Mouse (Mus musculus): ENCODE results near the gene Hoxd13. TPM values are rescaled to one million over a fixed set of nuclear protein-coding genes. Genes with fewer than 3 reads are reported as not detected.

Hoxd13 gene
- polyA plus RNA-seq, 1 experiment from 2014 or later: not detected

DNA sequence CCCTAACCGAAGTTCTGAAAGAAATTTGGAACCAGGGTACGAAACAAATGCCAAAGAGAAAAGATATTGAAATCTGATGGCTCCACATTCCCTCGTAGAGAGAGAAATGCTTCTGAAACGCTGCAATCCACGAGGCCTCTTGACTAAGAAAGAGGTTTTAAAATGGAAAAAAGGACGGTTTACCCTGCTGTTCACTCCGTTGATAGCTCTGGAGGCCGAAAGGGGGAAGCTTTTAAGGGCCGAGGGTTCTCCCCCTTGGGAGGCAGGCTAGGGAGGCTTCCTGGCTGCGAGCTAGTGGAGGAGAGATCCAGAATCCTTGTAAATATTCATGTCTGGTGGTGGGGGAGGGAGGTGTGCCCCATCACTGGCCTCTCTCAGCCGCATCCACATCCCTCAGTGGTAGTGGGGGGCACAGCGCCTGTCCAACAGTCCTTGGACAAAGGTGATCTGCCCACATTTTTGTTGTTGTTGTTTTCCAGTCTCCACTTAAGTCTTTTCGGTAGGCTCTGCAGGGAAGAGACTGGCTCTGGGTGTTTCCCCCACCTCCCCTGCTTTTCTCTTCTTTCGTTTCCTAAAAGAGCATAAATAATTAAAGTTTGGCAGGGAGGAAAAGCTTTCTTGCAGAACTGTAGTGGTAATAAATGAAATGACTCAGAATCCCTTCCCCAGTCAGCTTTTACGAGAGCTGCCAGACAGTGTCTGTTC lies 10.9 kb downstream of the Hoxd13 start, which contains the start of gene Hoxd11:
Gene Hoxd11, plus strand, starts transcription at position 667 of the 705 bp plus-strand sequence.
- Histone ChIP-seq H3K9me3 (no peaks in the 10 kb centered on the region), H3K27me3 (replicated peaks; ENCODE audit: low read depth, poor library complexity, severe bottlenecking) (peaks cover 100% of the 10 kb centered on the region), H3K4me1 (peaks cover 22% of the 10 kb centered on the region), H3K36me3 (replicated peaks) (no peaks in the 10 kb centered on the region), H3K27ac (replicated peaks) (no peak within 1 kb of the TSS), H3K4me3 (no peak within 1 kb of the TSS)
- DNase-seq (ENCODE audit: low spot score): peak; percentile 38
- WGBS: 2% methylated on average over 15 of the region's 15 CpGs

DNA sequence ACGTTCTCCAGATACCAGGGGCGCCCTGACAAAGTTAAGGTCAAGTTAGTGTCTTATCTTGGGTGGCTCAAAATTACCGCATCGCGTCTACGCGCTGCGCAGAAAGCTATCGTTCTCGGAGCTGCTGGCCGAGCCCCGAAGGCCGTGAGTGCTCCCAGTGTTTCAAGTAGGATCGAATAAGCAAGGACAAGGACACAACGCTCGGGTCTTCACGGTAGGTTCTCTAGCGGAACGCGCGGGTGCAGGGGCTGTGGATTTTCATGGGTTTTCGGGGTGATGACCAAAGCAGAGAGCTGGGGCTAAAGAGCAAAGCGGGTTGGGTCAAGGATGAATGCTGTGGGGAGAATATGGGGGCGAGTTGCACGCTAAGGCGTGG lies 11.5 kb downstream of the Hoxd13 start:
- WGBS: under 1% methylated on average over 26 of the region's 26 CpGs
- peak; percentile 60 for DNase-seq (ENCODE audit: low spot score)
- Histone ChIP-seq H3K27ac (replicated peaks) (no peak overlapping the region), H3K27me3 (replicated peaks; ENCODE audit: low read depth, poor library complexity, severe bottlenecking) (peaks cover 100% of the 10 kb centered on the region), H3K4me3 (no peak overlapping the region), H3K36me3 (replicated peaks) (no peaks in the 10 kb centered on the region), H3K9me3 (no peaks in the 10 kb centered on the region), H3K4me1 (peaks cover 22% of the 10 kb centered on the region)

DNA sequence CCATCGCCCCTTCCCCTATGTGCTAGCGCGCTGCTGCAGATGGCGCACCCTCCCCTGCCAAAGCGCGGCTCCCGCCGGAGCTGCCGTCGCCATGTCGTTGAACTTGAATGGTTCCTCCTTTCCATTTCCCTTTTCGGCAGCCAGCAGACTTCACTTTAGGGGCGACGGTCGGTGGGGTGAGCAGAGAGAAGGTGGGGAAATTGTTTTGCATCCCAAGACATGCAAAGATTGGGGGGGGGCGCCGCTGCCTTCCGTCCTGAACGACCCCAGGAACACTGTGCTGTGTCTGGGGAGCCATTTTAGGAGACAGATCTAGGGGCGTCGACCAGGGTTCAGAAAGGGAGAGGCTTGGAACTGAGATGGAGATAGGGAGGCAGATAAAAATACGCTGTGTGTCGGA lies 11.9 kb downstream of the Hoxd13 start:
- no peak for DNase-seq (ENCODE audit: low spot score)
- Histone ChIP-seq H3K27ac (replicated peaks) (no peak overlapping the region), H3K36me3 (replicated peaks) (no peaks in the 10 kb centered on the region), H3K4me1 (peaks cover 20% of the 10 kb centered on the region), H3K27me3 (replicated peaks; ENCODE audit: low read depth, poor library complexity, severe bottlenecking) (peaks cover 100% of the 10 kb centered on the region), H3K4me3 (no peak overlapping the region), H3K9me3 (no peaks in the 10 kb centered on the region)
- WGBS: under 1% methylated on average over 23 of the region's 23 CpGs

DNA sequence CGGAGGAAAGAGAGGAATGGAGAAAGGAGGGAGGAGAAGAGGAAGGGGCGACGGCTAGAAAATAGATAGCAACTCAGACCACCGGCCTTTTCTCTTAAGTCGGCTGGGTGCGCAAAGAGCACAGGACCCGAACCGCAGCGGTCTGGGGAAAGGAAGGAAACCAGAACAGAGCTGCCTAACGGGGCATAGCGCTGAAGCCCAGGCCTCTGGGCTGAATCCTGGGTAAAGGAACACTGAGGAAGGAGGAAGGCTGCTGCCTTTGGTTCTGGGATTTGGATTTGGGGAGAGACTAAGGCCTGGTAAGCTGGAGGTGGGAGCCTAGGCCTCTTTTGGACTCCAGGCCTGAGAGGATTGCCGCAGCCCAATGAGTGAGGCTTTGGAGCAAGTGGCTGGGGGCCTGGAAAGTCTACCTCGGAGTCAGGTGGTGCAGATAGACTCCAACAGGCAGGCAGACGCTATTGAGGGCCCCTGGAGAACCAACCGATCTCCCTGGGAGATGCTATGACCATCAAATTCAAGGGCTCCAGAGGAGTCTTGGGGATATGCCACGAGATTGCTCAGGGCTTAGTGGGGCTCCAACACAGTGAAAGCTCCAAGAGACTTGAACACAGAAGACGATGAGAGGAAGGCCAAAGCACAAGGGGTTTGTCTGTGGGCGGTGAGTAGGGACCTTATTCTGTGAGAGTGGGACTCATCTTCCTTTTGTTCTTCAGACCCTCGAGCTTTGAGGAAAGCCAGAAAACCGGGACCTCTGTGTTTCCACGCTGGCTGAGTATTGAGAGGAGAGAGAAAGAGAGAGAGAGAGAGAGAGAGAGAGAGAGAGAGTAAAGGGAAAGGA lies 12.7 kb downstream of the Hoxd13 start:
- Histone ChIP-seq H3K36me3 (replicated peaks) (no peaks in the 10 kb centered on the region), H3K27ac (replicated peaks) (no peak overlapping the region), H3K4me1 (peaks cover 17% of the 10 kb centered on the region), H3K27me3 (replicated peaks; ENCODE audit: low read depth, poor library complexity, severe bottlenecking) (peaks cover 100% of the 10 kb centered on the region), H3K9me3 (no peaks in the 10 kb centered on the region), H3K4me3 (no peak overlapping the region)
- WGBS: 1% methylated on average over 21 of the region's 21 CpGs
- DNase-seq (ENCODE audit: low spot score): peak; percentile 43

DNA sequence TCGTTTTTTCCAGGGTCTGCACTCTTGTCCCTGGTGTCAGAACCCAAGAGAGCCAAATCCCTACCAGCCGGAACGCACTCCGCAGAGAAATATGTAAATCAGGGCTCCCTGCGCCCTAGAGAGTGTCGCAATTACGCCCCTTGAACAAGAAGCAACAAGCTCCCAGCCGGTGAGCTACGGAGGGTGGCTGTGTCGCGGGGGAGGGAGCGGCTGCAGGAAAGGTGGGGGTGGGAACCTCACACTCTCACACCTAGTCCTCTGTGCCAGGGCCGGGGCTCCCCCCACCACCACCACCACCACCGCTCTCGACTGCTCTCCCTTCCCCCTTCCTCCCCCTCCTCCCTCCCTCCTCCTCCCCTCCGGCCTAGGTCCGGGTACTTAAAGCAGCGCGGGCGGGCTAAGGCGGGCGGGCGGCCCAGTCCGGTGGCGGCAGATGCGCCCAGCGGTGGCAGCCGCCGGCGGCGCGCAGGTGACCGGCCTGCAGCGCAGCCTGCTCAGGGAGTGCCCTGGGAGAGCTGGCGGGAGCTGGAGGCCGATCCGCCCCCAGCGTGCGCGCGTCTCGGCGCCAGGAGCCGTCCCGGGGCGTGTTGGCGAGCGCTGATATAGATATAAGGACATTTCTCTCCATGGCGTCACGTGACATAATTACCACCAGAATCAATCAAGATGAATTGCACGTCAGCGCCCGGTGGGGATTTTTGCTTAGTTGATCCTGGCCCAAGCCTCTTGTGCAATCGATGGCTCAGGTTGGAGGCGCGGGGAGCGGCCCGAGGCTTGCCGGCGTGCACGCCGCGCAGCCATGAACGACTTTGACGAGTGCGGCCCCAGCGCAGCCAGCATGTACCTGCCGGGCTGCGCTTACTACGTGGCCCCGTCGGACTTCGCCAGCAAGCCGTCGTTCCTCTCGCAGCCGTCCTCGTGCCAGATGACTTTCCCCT lies 13.8 kb downstream of the Hoxd13 start:
- H3K4me1 ChIP-seq: peaks cover 17% of the 10 kb centered on the region
- H3K36me3 ChIP-seq (replicated peaks): no peaks in the 10 kb centered on the region
- H3K9me3 ChIP-seq: no peaks in the 10 kb centered on the region
- H3K4me3 ChIP-seq: peak overlapping the region; percentile 39
- peaks cover 100% of the 10 kb centered on the region for H3K27me3 ChIP-seq (replicated peaks; ENCODE audit: low read depth, poor library complexity, severe bottlenecking)
- H3K27ac ChIP-seq (replicated peaks): no peak overlapping the region
- WGBS: under 1% methylated on average over 78 of the region's 78 CpGs
- DNase-seq (ENCODE audit: low spot score): peak; percentile 68

DNA sequence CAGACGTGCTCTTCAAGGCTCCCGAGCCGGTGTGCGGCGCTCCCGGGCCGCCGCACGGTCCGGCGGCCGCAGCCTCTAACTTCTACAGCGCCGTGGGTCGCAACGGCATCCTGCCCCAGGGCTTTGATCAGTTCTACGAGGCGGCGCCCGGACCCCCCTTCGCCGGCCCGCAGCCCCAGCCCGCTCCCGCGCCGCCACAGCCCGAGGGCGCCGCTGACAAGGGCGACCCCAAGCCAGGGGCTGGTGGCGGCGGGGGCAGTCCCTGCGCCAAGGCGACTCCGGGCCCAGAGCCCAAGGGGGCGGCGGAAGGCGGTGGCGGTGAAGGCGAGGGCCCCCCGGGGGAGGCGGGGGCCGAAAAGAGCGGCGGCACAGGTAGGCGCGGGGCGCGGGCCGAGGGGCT lies 14.7 kb downstream of the Hoxd13 start:
- Histone ChIP-seq H3K27ac (replicated peaks) (no peak overlapping the region), H3K36me3 (replicated peaks) (no peaks in the 10 kb centered on the region), H3K4me3 (peak overlapping the region; percentile 39), H3K27me3 (replicated peaks; ENCODE audit: low read depth, poor library complexity, severe bottlenecking) (peaks cover 100% of the 10 kb centered on the region), H3K9me3 (no peaks in the 10 kb centered on the region), H3K4me1 (peaks cover 17% of the 10 kb centered on the region)
- DNase-seq (ENCODE audit: low spot score): no peak
- under 1% methylated on average over 51 of the region's 51 CpGs for WGBS

DNA sequence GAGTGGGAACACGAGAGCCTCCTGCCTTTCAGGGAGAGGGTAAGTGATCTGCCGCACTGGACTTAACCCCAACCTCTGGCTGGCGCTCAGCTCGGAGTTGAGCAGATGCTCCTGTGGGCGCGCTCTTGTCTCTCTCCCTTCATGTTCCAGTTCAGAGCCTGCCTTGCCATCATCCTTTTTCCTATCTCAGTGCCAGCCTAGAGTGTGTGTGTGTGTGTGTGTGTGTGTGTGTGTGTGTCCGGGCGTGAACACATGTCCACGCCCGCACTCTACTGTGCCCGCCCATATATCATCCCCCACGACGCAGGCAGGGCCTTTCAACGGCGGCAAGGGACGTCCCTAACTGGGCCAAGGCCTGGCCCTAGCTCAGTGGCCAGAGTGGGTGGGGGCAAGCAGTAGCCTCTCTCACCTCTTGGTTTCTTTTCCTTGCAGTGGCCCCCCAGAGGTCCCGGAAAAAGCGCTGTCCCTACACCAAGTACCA lies 15.4 kb downstream of the Hoxd13 start:
- Histone ChIP-seq H3K4me1 (peaks cover 17% of the 10 kb centered on the region), H3K4me3 (no peak overlapping the region), H3K27me3 (replicated peaks; ENCODE audit: low read depth, poor library complexity, severe bottlenecking) (peaks cover 100% of the 10 kb centered on the region), H3K9me3 (no peaks in the 10 kb centered on the region), H3K27ac (replicated peaks) (no peak overlapping the region), H3K36me3 (replicated peaks) (no peaks in the 10 kb centered on the region)
- peak; percentile 59 for DNase-seq (ENCODE audit: low spot score)
- WGBS: under 1% methylated on average over 18 of the region's 18 CpGs

DNA sequence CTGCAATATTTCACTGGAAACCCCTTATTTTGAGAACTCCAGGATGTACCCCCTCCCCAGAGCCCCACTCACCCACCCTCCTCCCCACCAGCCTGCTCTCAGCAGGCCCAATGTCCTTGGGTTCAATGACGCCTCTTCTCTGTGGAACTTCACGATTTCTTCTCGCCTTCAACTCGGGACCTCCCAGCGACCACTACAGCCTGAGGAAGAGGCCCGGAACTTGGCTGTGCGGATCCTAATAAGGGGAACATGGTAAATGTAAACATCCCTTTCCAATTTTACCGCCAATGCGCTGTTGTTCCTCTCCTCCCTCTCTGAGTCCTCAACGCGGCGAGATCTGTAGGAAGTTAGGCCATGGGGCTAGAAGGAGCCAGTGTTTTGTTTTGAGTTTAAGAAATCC lies 16.0 kb downstream of the Hoxd13 start:
- Histone ChIP-seq H3K27ac (replicated peaks) (no peak overlapping the region), H3K9me3 (no peaks in the 10 kb centered on the region), H3K4me3 (no peak overlapping the region), H3K4me1 (peaks cover 17% of the 10 kb centered on the region), H3K27me3 (replicated peaks; ENCODE audit: low read depth, poor library complexity, severe bottlenecking) (peaks cover 100% of the 10 kb centered on the region), H3K36me3 (replicated peaks) (no peaks in the 10 kb centered on the region)
- 2% methylated on average over 12 of the region's 12 CpGs for WGBS
- peak; percentile 43 for DNase-seq (ENCODE audit: low spot score)

DNA sequence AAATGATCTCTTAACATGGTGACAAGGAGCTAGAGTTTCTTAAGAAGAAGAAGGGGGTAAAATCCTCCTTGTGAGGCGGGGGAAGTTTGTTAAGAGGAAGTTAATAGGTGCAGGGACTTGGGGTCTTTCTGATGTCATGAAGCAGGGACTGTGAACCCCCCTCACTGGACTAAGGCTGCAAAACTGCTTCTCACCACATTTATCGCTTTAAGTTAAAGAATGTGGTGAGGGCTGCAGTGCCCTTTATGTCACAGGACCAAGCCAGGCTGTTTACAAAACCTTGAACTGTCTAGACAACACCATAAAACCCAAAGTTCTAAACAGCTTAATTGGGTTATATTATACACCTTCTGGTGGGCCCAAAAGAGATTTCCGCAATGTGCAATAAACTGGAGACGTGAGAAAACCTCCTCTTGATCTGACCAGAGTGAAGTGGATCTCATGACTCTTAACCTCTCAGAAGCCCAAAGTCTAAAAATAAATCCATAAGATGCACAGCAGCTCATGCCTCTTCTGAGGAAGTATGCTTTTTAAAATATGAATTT lies 17.0 kb downstream of the Hoxd13 start:
- 8% methylated on average over 4 of the region's 4 CpGs for WGBS
- H3K36me3 ChIP-seq (replicated peaks): no peaks in the 10 kb centered on the region
- peaks cover 100% of the 10 kb centered on the region for H3K27me3 ChIP-seq (replicated peaks; ENCODE audit: low read depth, poor library complexity, severe bottlenecking)
- no peak overlapping the region for H3K4me3 ChIP-seq
- peaks cover 17% of the 10 kb centered on the region for H3K4me1 ChIP-seq
- no peaks in the 10 kb centered on the region for H3K9me3 ChIP-seq
- DNase-seq (ENCODE audit: low spot score): peak; percentile 14
- H3K27ac ChIP-seq (replicated peaks): no peak overlapping the region

DNA sequence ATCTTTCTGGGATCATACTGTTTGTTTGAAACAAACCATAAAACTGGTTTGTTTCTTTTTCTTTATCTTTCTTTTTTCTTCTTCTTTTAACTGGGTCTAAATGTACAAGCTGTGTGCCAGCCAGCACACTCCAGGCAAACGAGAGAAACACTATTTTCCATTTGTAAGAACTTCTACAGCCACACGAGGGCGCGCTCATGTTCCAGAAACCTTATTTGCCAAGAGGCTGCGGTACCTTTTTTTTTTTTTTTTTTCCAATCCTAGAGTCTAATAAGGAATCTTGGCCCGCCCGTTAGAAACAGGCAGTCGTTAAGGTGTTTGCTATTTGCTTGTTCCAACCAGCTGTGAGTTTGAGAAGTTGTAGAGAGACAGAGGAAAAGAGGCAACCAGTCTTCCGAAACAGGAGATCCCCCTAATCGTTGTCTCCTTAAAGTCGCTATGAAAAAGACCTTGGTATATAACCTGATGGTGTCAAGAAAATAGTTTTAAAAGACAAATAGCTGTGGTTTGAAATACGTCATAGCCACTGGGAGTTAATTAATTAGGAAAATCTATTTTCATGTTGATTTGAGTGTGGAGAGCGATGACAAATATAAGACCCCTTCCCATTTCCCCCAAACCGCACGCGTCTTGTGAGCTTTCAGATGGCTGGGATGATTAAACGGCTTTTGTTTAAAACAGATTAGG lies 18.3 kb downstream of the Hoxd13 start:
- Histone ChIP-seq H3K27me3 (replicated peaks; ENCODE audit: low read depth, poor library complexity, severe bottlenecking) (peaks cover 100% of the 10 kb centered on the region), H3K4me1 (peaks cover 20% of the 10 kb centered on the region), H3K9me3 (no peaks in the 10 kb centered on the region), H3K4me3 (no peak overlapping the region), H3K27ac (replicated peaks) (no peak overlapping the region), H3K36me3 (replicated peaks) (no peaks in the 10 kb centered on the region)
- 4% methylated on average over 17 of the region's 17 CpGs for WGBS
- peak; percentile 80 for DNase-seq (ENCODE audit: low spot score)

DNA sequence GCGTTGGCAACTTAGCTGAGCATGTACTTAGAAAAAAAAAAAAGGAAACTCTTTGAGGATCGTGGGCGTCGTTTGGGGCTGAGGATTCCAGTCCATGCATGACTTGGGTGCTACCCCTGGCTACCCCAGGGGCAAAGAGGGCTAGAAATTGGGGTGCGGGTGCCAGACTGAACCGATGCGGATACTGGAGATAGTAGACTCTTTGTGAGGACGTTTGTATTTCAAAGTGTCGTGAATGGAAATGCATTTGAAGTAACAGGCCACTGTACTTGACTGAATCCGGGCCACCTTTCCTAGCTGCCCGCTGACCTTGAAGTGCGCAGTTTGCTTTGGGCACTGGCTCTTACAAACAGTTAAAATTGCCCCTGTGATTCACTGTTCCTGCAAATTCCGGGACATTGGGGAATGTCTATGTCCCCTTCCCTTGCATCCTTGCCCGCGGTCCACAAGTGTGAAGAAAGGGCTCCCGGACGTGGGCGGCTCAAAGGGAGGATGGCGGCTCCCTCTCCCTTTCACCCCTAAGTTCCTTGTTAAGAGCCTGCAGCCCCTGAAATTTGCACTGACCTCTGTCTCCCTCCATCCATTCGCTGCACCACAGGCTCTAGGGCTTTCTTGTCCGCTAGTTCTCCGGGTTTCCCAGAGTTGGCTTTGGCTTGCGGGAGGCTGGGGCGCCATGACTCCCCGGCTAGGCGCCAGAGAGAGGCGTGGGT lies 19.0 kb downstream of the Hoxd13 start:
- DNase-seq (ENCODE audit: low spot score): peak; percentile 54
- no peaks in the 10 kb centered on the region for H3K36me3 ChIP-seq (replicated peaks)
- H3K4me3 ChIP-seq: no peak overlapping the region
- H3K27me3 ChIP-seq (replicated peaks; ENCODE audit: low read depth, poor library complexity, severe bottlenecking): peaks cover 100% of the 10 kb centered on the region
- under 1% methylated on average over 27 of the region's 27 CpGs for WGBS
- no peaks in the 10 kb centered on the region for H3K9me3 ChIP-seq
- H3K27ac ChIP-seq (replicated peaks): no peak overlapping the region
- H3K4me1 ChIP-seq: peaks cover 17% of the 10 kb centered on the region
